Mouse (Mus musculus) neural tube, embryonic 13.5 days (tissue): Measurements from ENCODE around the gene Capn10. TPM values are rescaled to one million over a fixed set of nuclear protein-coding genes. Genes with fewer than 3 reads are reported as not detected.

Source experiments
- ATAC-seq: fragments of 200-750 bp; cut with Nextera tagmentation; 2 replicates; pipeline ENCODE4 v1.8.0; 2017; ENCODE audit warnings: low read depth, mild to moderate bottlenecking, moderate TSS enrichment, moderate library complexity
- H3K27ac ChIP-seq: fragments of 300-500 bp; sonication (generic); replicated peaks from 2 replicates; pipeline ENCODE4 v1.5.1; 2015; ENCODE audit warnings: moderate library complexity, mild to moderate bottlenecking, inconsistent platforms
- H3K27me3 ChIP-seq: fragments of 300-500 bp; sonication (generic); 2 replicates; pipeline ENCODE4 v1.6.1; 2015; ENCODE audit warnings: mild to moderate bottlenecking, inconsistent platforms
- H3K36me3 ChIP-seq: fragments of 300-500 bp; sonication (generic); 2 replicates; pipeline ENCODE4 v1.6.1; 2015; ENCODE audit warnings: mild to moderate bottlenecking, inconsistent platforms
- H3K4me1 ChIP-seq: fragments of 300-500 bp; sonication (generic); replicated peaks from 2 replicates; pipeline ENCODE4 v1.6.1; 2015; ENCODE audit warnings: inconsistent platforms
- H3K4me2 ChIP-seq: fragments of 300-500 bp; sonication (generic); 2 replicates; pipeline ENCODE4 v1.6.1; 2015; ENCODE audit warnings: inconsistent platforms, mild to moderate bottlenecking, moderate library complexity
- H3K4me3 ChIP-seq: fragments of 300-500 bp; sonication (generic); 2 replicates; pipeline ENCODE4 v1.5.1; 2015; ENCODE audit warnings: mild to moderate bottlenecking, inconsistent platforms
- H3K9ac ChIP-seq: fragments of 300-500 bp; sonication (generic); 2 replicates; pipeline ENCODE4 v1.6.1; 2015; ENCODE audit warnings: moderate library complexity, mild to moderate bottlenecking, inconsistent platforms
- H3K9me3 ChIP-seq: fragments of 300-500 bp; sonication (generic); 2 replicates; pipeline ENCODE4 v1.6.1; 2016; ENCODE audit warnings: inconsistent platforms
- WGBS: fragments of 180-500 bp; shearing (Covaris S2); methylation state at CpG from one replicate; pipeline ENCODE4 v1.1.7; 2015; 5-methylcytosine and 5-hydroxymethylcytosine counted together
- polyA plus RNA-seq: library from polyadenylated mRNA; unstranded; fragments of >200 nt; fragmentation: Nextera tagmentation; extraction: Ambion mirVana; gene quantifications from 2 replicates; pipeline ENCODE4 v1.2.1, GENCODE M21; 2015

The Capn10 gene
- polyA plus RNA-seq, 1 experiment from 2014 or later: 55.7 TPM

GRCm38 (mm10) chr1:92930171-92930706, 3.9 kb upstream of the Capn10 start:
- Histone ChIP-seq H3K27ac (no peak overlapping the region), H3K4me3 (no peak overlapping the region), H3K4me1 (peaks cover 10% of the 10 kb centered on the region), H3K9ac (no peak overlapping the region), H3K27me3 (peaks cover 24% of the 10 kb centered on the region), H3K36me3 (no peaks in the 10 kb centered on the region), H3K9me3 (no peaks in the 10 kb centered on the region), H3K4me2 (no peak overlapping the region)
- ATAC-seq: no peak
- 27% methylated on average over 1 of the region's 1 CpGs for WGBS

- Histone ChIP-seq H3K36me3 (peaks cover 10% of the 10 kb centered on the region), H3K4me1 (peaks cover 35% of the 10 kb centered on the region), H3K4me2 (peak overlapping the region; percentile 85), H3K27me3 (peaks cover 16% of the 10 kb centered on the region; the same call in 1 of the 2 replicates), H3K4me3 (peak overlapping the region; percentile 83), H3K9me3 (no peaks in the 10 kb centered on the region), H3K9ac (peak overlapping the region; percentile 90), H3K27ac (peak overlapping the region; percentile 99)
- ATAC-seq: no peak
- 75% methylated on average over 4 of the region's 4 CpGs for WGBS
Observed at GRCm38 (mm10) chr1:92933611-92934010, 565 bp upstream of the Capn10 start.

GRCm38 (mm10) chr1:92935054-92935962, 1.1 kb downstream of the Capn10 start:
- Histone ChIP-seq H3K4me2 (peak overlapping the region; percentile 85), H3K27me3 (0 out of 2 replicates have a peak, but pooled peaks cover 3% of the 10 kb centered on the region)
- WGBS: 16% methylated on average over 10 of the region's 10 CpGs

GRCm38 (mm10) chr1:92935977-92936376, 1.8 kb downstream of the Capn10 start:
- H3K36me3 ChIP-seq: peaks cover 33% of the 10 kb centered on the region
- H3K27ac ChIP-seq: no peak overlapping the region
- no peak for ATAC-seq
- 50% methylated on average over 2 of the region's 2 CpGs for WGBS
- peak overlapping the region; percentile 90 for H3K9ac ChIP-seq
- H3K27me3 ChIP-seq: no peaks in the 10 kb centered on the region
- H3K4me1 ChIP-seq: peaks cover 35% of the 10 kb centered on the region
- no peaks in the 10 kb centered on the region for H3K9me3 ChIP-seq
- peak overlapping the region; percentile 83 for H3K4me3 ChIP-seq
- peak overlapping the region; percentile 85 for H3K4me2 ChIP-seq

More at GRCm38 (mm10) chr1:92935054-92935962, 1.1 kb downstream of the Capn10 start:
- Histone ChIP-seq H3K4me1 (peaks cover 35% of the 10 kb centered on the region), H3K36me3 (peaks cover 27% of the 10 kb centered on the region), H3K9ac (peak overlapping the region; percentile 90), H3K27ac (peak overlapping the region; percentile 99), H3K4me3 (peak overlapping the region; percentile 83), H3K9me3 (no peaks in the 10 kb centered on the region)
- no peak for ATAC-seq

GRCm38 (mm10) chr1:92936467-92936866, 2.3 kb downstream of the Capn10 start:
- H3K27me3 ChIP-seq: no peaks in the 10 kb centered on the region
- ATAC-seq: no peak
- no peaks in the 10 kb centered on the region for H3K9me3 ChIP-seq
- peak overlapping the region; percentile 85 for H3K4me2 ChIP-seq
- H3K36me3 ChIP-seq: peaks cover 35% of the 10 kb centered on the region
- peaks cover 35% of the 10 kb centered on the region for H3K4me1 ChIP-seq
- H3K4me3 ChIP-seq: peak overlapping the region; percentile 83
- peak overlapping the region; percentile 90 for H3K9ac ChIP-seq
- 41% methylated on average over 3 of the region's 3 CpGs for WGBS
- no peak overlapping the region for H3K27ac ChIP-seq

- Histone ChIP-seq H3K27ac (no peak overlapping the region), H3K9me3 (no peaks in the 10 kb centered on the region), H3K4me2 (no peak overlapping the region), H3K36me3 (peaks cover 48% of the 10 kb centered on the region), H3K4me1 (peaks cover 35% of the 10 kb centered on the region), H3K9ac (no peak overlapping the region), H3K4me3 (no peak overlapping the region), H3K27me3 (no peaks in the 10 kb centered on the region)
- WGBS: 91% methylated on average over 3 of the region's 3 CpGs
- no peak for ATAC-seq
Observed at GRCm38 (mm10) chr1:92937797-92938196, 3.6 kb downstream of the Capn10 start.

GRCm38 (mm10) chr1:92939746-92940145, 5.6 kb downstream of the Capn10 start:
- Histone ChIP-seq H3K4me2 (no peak overlapping the region), H3K9me3 (no peaks in the 10 kb centered on the region), H3K4me3 (no peak overlapping the region), H3K27ac (no peak overlapping the region), H3K4me1 (peaks cover 27% of the 10 kb centered on the region), H3K27me3 (no peaks in the 10 kb centered on the region), H3K36me3 (peaks cover 67% of the 10 kb centered on the region), H3K9ac (no peak overlapping the region)
- no peak for ATAC-seq
- WGBS: 92% methylated on average over 4 of the region's 4 CpGs

GRCm38 (mm10) chr1:92943219-92943989, 9.2 kb downstream of the Capn10 start:
- no peak overlapping the region for H3K27ac ChIP-seq
- no peak overlapping the region for H3K4me3 ChIP-seq
- H3K36me3 ChIP-seq: peaks cover 96% of the 10 kb centered on the region
- H3K27me3 ChIP-seq: no peaks in the 10 kb centered on the region
- no peak overlapping the region for H3K4me2 ChIP-seq
- WGBS: 94% methylated on average over 19 of the region's 19 CpGs
- no peaks in the 10 kb centered on the region for H3K9me3 ChIP-seq
- no peaks in the 10 kb centered on the region for H3K4me1 ChIP-seq
- H3K9ac ChIP-seq: no peak overlapping the region
- no peak for ATAC-seq

- Histone ChIP-seq H3K9me3 (no peaks in the 10 kb centered on the region), H3K4me3 (no peak overlapping the region), H3K4me1 (no peaks in the 10 kb centered on the region), H3K27ac (no peak overlapping the region), H3K36me3 (peaks cover 67% of the 10 kb centered on the region), H3K4me2 (no peak overlapping the region), H3K9ac (no peak overlapping the region), H3K27me3 (no peaks in the 10 kb centered on the region)
- WGBS: 95% methylated on average over 3 of the region's 3 CpGs
- ATAC-seq: no peak
Observed at GRCm38 (mm10) chr1:92947966-92948365, 13.8 kb downstream of the Capn10 start.

- Histone ChIP-seq H3K36me3 (peaks cover 53% of the 10 kb centered on the region), H3K9me3 (no peaks in the 10 kb centered on the region), H3K4me3 (no peak overlapping the region), H3K27ac (no peak overlapping the region), H3K4me1 (no peaks in the 10 kb centered on the region), H3K9ac (no peak overlapping the region), H3K4me2 (no peak overlapping the region), H3K27me3 (no peaks in the 10 kb centered on the region)
- 70% methylated on average over 6 of the region's 6 CpGs for WGBS
- ATAC-seq: no peak
Observed at GRCm38 (mm10) chr1:92949426-92949825, 15.2 kb downstream of the Capn10 start.

GRCm38 (mm10) chr1:92950607-92951006, 16.4 kb downstream of the Capn10 start, which contains the start of gene Gpr35:
Gene Gpr35, plus strand, starts transcription at chr1:92950865.
- H3K27ac ChIP-seq: no peak within 1 kb of the TSS
- no peaks in the 10 kb centered on the region for H3K4me1 ChIP-seq
- no peak within 1 kb of the TSS for H3K9ac ChIP-seq
- H3K4me2 ChIP-seq: no peak within 1 kb of the TSS
- H3K4me3 ChIP-seq: no peak within 1 kb of the TSS
- no peaks in the 10 kb centered on the region for H3K27me3 ChIP-seq
- H3K36me3 ChIP-seq: peaks cover 41% of the 10 kb centered on the region
- no peaks in the 10 kb centered on the region for H3K9me3 ChIP-seq
- no peak for ATAC-seq
- WGBS: 83% methylated on average over 5 of the region's 5 CpGs

- no peak for ATAC-seq
- 0 out of 2 replicates have a peak, but pooled peaks cover 3% of the 10 kb centered on the region for H3K4me1 ChIP-seq
- H3K9me3 ChIP-seq: no peaks in the 10 kb centered on the region
- 70% methylated on average over 2 of the region's 2 CpGs for WGBS
- H3K27ac ChIP-seq: no peak overlapping the region
- peaks cover 11% of the 10 kb centered on the region; the same call in 1 of the 2 replicates for H3K36me3 ChIP-seq
- no peaks in the 10 kb centered on the region for H3K27me3 ChIP-seq
- no peak overlapping the region for H3K9ac ChIP-seq
- no peak overlapping the region for H3K4me2 ChIP-seq
- H3K4me3 ChIP-seq: no peak overlapping the region
Observed at GRCm38 (mm10) chr1:92953641-92954040, 19.5 kb downstream of the Capn10 start.
